ENCODE assay signal across 8 mouse cellular contexts in genomic region chr14:7851543-7852065, GRCm38 (mm10). TPM values are rescaled to one million over a fixed set of nuclear protein-coding genes. Genes with fewer than 3 reads are reported as not detected.
A peak's percentile ranks its signal among the peaks of the same experiment; 100 is the strongest.
DNase-seq lines count a peak whose midpoint lies in the region; ATAC-seq and TF ChIP-seq lines count a peak whose summit lies in the region.

No protein-coding gene starts in this region.

- no peaks in the 10 kb centered on the region for H3K27me3 ChIP-seq in lung, embryonic 16.5 days (ENCODE audit: control insufficient read depth, insufficient read depth, low read depth, low read length)

- peak; percentile 89 for DNase-seq in ES-E14 (ENCODE audit: low read depth, low spot score)
- peak; percentile 30 for DNase-seq in adrenal gland, postnatal 14 days
- DNase-seq in heart, adult 18-20 months = peak; percentile 83 to 91
- DNase-seq in kidney, adult 11 months = peak; percentile 62
- no peak for DNase-seq in thymus, adult 18-20 months
- no peak for DNase-seq in left cerebral cortex, adult 8-10 months (ENCODE audit: low spot score in 2 of 2)

- WGBS in lung, embryonic 16.5 days = 14% methylated on average over 5 of the region's 5 CpGs

- in situ Hi-C loops in ES-E14 (cut with MboI; ENCODE audit: low sequenced_read_pairs in 2 of 2, unreplicated experiment in 2 of 2) = no loop called here

- peaks cover 3 to 29% of the 10 kb centered on the region in 2 experiments; a peak in 3 of 4 replicates for H3K4me1 ChIP-seq in ES-E14 (ENCODE audit: control insufficient read depth in 2 of 2, insufficient read depth in 2 of 2, low read length in 2 of 2, poor library complexity in 1 of 2)
- peaks cover 34% of the 10 kb centered on the region for H3K4me1 ChIP-seq in lung, embryonic 16.5 days (replicated peaks; ENCODE audit: control insufficient read depth, insufficient read depth, low read length)

- no peaks in the 10 kb centered on the region for H3K9me3 ChIP-seq in ES-E14 (ENCODE audit: control insufficient read depth, insufficient read depth, low read depth, low read length)
- H3K9me3 ChIP-seq in lung, embryonic 16.5 days (ENCODE audit: control insufficient read depth, low read length) = no peaks in the 10 kb centered on the region

- peak; percentile 84 for ATAC-seq in lung, embryonic 16.5 days (ENCODE audit: low read depth)
- no peak for ATAC-seq in monocyte, adult 5-6 weeks (replicated peaks; ENCODE audit: insufficient number of reproducible peaks, low FRiP score, low TSS enrichment, poor library complexity, severe bottlenecking)

- H3K9ac ChIP-seq in ES-E14 (ENCODE audit: insufficient read depth, low read depth, low read length, poor library complexity, severe bottlenecking) = peak overlapping the region; percentile 69; the same call in 1 of the 2 replicates
- peak overlapping the region; percentile 34; the same call in 1 of the 2 replicates for H3K9ac ChIP-seq in lung, embryonic 16.5 days (ENCODE audit: low read length)

- peak overlapping the region; percentile 36 for H3K4me2 ChIP-seq in lung, embryonic 16.5 days (ENCODE audit: low read depth, low read length)

- no peaks in the 10 kb centered on the region; the same call in 1 of the 2 replicates for H3K36me3 ChIP-seq in ES-E14 (ENCODE audit: control insufficient read depth, insufficient read depth, low read length, poor library complexity, severe bottlenecking)
- H3K36me3 ChIP-seq in lung, embryonic 16.5 days (ENCODE audit: control insufficient read depth, insufficient read depth, low read length) = no peaks in the 10 kb centered on the region

- H3K27ac ChIP-seq in ES-E14 (ENCODE audit: insufficient read depth, low read depth, low read length, poor library complexity, severe bottlenecking) = peak overlapping the region; percentile 97
- H3K27ac ChIP-seq in lung, embryonic 16.5 days (ENCODE audit: low read length) = peak overlapping the region; percentile 88

- H3K4me3 ChIP-seq in ES-E14 (ENCODE audit: insufficient read depth in 1 of 2, low read depth in 1 of 2, low read length in 2 of 2, poor library complexity in 1 of 2, severe bottlenecking in 1 of 2) = peak overlapping the region; percentile 15 to 39; a peak in 1 of 4 replicates
- no peak overlapping the region for H3K4me3 ChIP-seq in lung, embryonic 16.5 days (ENCODE audit: low read length)

TF ChIP-seq in ES-E14, 5 proteins besides CTCF, POLR2A, EP300 and RAD21:
- TF ChIP-seq MAFK (IDR thresholded peaks at IDR 0.05; ENCODE audit: insufficient read depth, low read depth, low read length) = no peak
- TF ChIP-seq ZC3H11A (IDR thresholded peaks at IDR 0.05; ENCODE audit: borderline replicate concordance, low read depth, low read length) = no peak
- TF ChIP-seq CHD2 (IDR thresholded peaks at IDR 0.05; ENCODE audit: low read depth, low read length) = no peak
- TF ChIP-seq HCFC1 (IDR thresholded peaks at IDR 0.05; ENCODE audit: borderline replicate concordance, insufficient read depth, low read length) = no peak
- TF ChIP-seq ZNF384 (IDR thresholded peaks at IDR 0.05; ENCODE audit: low read depth, low read length) = no peak

RNA-seq across cellular contexts. Expression of gene Flnb, which starts 33.8 kb away (rescaled TPM):
- 350 and 387 TPM in 2 replicates for total RNA-seq in ES-E14 (2012; rRNA removed)
- 43.3 and 45.7 TPM in 2 replicates for total RNA-seq in adrenal gland, postnatal 14 days (2021)
- 10 to 100 TPM; 21.8 to 22.6 TPM for total RNA-seq in heart, adult 18-20 months (2021)
- polyA plus RNA-seq in lung, embryonic 16.5 days (2015; fragmentation: Nextera tagmentation; extraction: Ambion mirVana) = 15.2 and 16.0 TPM in 2 replicates
- 10 to 100 TPM; 27.6 to 79.3 (median 41.4) TPM for total RNA-seq in left cerebral cortex, adult 8-10 months (2022)
- 8.0 to 12.0 TPM (median 8.2 TPM) in 3 replicates for total RNA-seq in monocyte, adult 5-6 weeks (2017)

Comparison
In these comparisons a context has a peak if more than half of its experiments do, and no peak if none do; other contexts are left out.
1. DNase-seq: peak in ES-E14 (single experiment), adrenal gland, postnatal 14 days (single experiment), heart, adult 18-20 months (2 of 2) and kidney, adult 11 months (single experiment); none in thymus, adult 18-20 months (0 of 2) and left cerebral cortex, adult 8-10 months (0 of 2).